Mouse (Mus musculus) lung, postnatal 4 days (tissue): ENCODE data around the gene Zfp711.

Experiments
- DNase-seq, 2 experiments: peaks; one replicate each; pipeline ENCODE4 v3.0.0; 2021

The Zfp711 gene

DNA sequence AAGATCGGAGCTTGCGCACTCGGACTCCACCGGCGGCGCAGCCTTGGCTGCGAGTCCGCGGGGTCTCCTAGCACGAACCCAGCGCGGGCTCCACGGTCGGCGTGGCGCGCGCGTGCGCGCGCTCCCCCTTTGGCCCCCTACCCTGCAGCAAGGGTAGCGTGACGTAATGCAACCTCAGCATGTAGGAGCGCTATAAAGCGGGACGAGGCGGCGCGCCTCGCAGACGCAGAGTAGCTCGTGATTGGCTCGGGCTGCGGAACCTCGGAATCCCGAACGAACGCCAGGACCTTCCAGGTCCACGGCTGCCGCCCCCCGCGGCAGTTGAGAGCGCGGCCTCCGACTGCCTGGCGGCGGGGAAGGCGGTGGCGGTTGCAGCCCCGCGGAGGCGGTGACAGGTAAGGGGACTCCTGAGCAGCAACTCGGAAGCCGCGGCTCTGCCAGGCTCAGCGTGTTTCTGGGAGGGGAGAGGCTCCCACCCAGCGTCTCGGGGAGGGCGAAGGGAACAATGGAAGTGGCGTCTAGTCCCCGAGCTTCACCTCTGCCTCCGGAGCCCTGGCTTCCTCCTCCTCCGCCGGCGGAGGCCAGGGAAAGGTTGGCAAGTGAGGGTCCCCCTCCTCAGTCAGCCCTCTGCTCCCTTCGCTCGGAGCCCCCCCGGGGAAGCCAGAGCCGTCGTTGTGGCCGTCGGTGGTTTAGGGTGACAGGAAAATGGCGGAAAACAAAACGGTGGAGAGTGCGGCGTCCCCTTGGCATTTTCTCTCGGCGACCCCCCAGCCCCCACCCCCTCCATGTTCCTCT, at the start of gene Zfp711:
TSS of gene Zfp711 (plus strand) at position 16 of the 795 bp plus-strand sequence.
- DNase-seq = peak; percentile 73 to 87

DNA sequence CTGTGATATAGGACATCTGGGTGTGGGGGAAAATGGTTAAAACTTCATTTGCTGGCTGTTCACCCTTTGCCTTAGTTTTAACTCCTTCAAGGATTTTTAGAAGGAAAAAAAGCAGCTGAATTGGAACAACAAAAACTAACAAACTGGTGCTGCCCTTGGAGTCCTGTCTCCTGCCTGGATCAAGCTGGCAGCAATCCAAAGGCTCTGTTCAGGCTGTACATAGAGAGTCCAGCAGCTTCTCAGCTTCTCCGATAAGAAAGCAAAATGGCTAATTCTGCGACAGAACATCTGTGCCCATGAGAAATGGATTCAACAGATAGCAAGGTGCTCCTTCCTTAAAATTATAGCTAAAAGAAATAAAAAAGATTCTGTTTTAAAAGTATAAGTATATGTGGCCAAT, 32.6 kb upstream of the Zfp711 start:
- no peak for DNase-seq

DNA sequence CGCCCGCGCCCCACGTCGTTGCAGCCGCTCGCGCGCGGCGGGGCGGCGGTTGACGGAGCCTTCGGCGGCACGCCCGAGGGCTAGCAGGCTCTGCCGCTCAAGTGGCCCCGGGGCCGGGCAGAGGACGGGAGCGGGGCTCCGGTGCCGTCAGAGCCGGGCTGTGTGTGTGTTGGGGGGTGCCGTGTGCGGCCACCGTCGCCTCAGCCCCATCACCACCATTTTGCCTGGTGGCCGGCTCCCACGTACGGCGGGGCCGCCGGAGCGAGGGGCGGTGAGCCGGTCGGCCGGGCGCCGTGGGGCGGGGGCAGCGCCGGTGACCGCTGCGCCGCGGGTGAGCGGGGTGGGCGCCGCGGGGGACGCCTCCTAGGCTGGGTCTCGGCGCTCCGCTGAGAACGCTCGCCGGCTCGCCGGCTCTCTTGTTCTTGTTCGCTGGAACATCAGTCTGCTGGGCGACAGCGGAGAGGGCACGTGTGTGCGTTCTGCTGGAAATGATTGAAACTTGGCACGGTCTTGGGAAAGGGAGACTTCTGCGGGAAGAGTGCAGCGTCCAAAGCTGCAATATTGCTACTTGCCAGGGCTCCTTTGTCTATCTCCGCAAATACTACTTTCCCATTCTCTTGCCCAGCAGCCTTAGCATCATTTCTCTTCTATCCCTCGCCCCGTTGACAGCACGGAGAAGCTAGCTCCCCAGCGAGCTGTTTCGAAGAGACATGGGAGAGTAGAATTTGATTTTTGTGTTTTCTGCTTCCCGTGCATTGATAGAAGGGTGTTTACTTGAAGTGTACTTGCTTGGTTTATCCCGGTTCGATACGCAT, 1.2 kb downstream of the Zfp711 start:
- DNase-seq = peak; percentile 32 to 46

DNA sequence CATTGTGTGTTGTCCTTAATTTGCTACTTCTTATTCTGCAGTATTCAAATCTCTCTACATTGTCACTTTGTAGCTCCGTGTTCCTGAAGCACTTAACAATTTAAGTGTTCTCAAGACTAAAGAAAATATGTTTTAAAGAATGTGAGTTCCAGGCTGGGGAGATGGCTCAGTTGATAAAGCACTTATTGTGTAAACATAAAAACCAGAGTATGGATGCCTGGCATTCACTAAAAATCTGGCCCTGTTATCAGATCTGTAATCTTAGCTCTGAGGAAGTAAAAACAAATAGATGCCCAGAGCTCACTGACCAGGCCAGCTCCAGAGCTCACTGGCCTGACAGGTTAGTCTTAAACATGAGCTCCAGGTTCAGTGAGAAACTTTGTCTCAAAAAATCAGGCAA, 75.2 kb downstream of the Zfp711 start:
- DNase-seq = no peak

DNA sequence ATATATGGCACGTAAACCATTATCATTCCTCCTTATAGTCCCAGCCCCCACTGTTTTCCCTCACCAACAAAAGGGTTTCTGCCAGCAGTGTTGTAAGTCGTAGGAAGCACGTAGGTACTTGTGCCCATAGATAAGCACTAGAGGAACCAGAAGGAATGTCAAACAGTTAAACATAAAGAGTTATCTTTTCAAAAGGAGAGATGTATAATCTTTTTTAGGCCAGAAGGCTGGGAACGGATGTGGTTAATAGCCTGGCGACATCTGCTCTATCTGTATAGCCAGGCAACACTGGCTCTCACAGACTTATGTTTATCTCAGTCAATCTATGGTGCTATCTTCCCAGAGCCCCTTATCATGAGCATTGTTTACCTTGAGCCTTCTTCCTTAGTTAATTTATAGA, 80.3 kb downstream of the Zfp711 start:
- DNase-seq = no peak
